Mouse (Mus musculus): ENCODE results near the gene Slc9a6. TPM values are rescaled to one million over a fixed set of nuclear protein-coding genes. Genes with fewer than 3 reads are reported as not detected.

Slc9a6 gene
- polyA plus RNA-seq (2016; fragmentation: Nextera tagmentation; extraction: Ambion mirVana), result 12.9 and 17.5 TPM in 2 replicates

DNA sequence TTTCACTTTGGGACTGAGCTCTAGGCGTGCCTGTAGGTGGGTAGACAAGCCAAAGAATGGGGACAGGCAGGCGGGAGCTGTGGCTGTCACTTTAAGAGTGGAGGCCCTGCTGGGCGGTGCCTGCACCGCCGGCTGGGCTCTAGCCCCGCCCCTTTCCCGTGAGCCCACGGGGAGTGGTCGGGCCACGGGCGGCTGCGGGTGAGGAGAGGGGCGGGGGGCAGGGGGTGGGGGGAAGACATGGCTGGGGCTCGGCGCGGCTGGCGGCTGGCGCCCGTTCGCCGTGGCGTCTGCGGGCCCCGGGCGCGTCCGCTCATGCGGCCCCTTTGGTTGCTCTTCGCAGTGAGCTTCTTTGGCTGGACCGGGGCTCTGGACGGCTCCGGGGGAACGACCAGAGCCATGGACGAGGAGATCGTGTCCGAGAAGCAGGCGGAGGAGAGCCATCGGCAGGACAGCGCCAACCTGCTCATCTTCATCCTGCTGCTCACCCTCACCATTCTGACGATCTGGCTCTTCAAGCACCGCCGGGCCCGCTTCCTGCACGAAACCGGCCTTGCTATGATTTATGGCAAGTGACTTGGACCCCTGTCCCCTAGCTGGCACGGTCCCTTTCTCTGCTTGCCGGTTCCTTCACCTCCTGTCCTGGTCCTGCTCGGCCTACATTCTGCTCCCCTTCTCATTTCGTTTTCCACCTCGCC lies at the start of gene Slc9a6:
Gene Slc9a6 (plus strand): TSS at position 135 of the 695 bp plus-strand sequence.
- WGBS, result 10% methylated on average over 45 of the region's 50 CpGs
- peak within 1 kb of the TSS; percentile 67 for H3K4me3 ChIP-seq
- H3K4me1 ChIP-seq, result peaks cover 10% of the 10 kb centered on the region
- no peaks in the 10 kb centered on the region for H3K27me3 ChIP-seq (ENCODE audit: low read depth, poor library complexity, severe bottlenecking)
- peak within 1 kb of the TSS; percentile 86 for H3K27ac ChIP-seq (replicated peaks)
- 0 out of 2 replicates have a peak, but pooled peaks cover 3% of the 10 kb centered on the region for H3K9me3 ChIP-seq (replicated peaks)
- no peaks in the 10 kb centered on the region for H3K36me3 ChIP-seq
- peak; percentile 76 for DNase-seq (ENCODE audit: low spot score)

DNA sequence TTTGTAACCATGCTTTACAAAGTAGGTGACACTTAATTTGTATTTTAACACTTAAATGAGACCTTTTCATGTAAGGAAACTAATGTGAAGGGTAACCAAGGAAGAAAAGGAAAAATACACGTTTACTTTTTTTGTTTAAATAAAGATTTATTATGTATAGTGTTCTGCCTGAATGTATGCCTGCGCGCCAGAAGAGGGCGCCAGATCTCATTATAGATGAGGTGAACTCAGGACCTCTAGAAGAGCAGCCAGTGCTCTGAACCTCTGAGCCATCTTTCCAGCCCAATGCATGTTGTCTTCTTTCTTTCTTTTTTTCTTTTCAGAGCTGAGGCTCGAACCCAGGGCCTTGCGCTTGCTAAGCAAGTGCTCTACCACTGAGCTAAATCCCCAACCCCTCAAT lies 37.1 kb upstream of the Slc9a6 start:
- H3K27ac ChIP-seq (replicated peaks), result no peak overlapping the region
- H3K9me3 ChIP-seq (replicated peaks), result no peaks in the 10 kb centered on the region
- H3K27me3 ChIP-seq (ENCODE audit: low read depth, poor library complexity, severe bottlenecking), result no peaks in the 10 kb centered on the region
- 15% methylated on average over 6 of the region's 6 CpGs for WGBS
- H3K4me1 ChIP-seq, result no peaks in the 10 kb centered on the region
- no peaks in the 10 kb centered on the region for H3K36me3 ChIP-seq
- no peak overlapping the region for H3K4me3 ChIP-seq
- no peak for DNase-seq (ENCODE audit: low spot score)

DNA sequence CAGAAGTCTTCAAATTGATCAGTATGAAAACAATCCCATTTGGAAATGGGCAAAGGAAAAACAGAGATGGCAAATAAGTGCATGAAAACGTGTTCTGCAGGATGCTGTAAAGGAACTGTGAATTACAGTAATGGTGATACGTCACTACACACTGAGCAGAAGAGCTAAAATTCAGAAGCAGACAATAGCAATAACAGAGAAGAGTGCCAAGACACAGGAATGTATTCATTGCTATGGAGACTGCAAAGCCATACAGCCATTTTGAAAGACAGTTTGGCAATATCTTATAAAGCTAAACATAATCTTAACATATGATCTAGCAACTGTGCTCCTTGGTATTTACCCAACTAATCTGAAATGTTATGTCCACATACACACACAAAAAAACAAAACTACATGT lies 31.4 kb upstream of the Slc9a6 start:
- H3K4me3 ChIP-seq, result no peak overlapping the region
- H3K36me3 ChIP-seq, result no peaks in the 10 kb centered on the region
- no peak for DNase-seq (ENCODE audit: low spot score)
- 79% methylated on average over 2 of the region's 2 CpGs for WGBS
- no peak overlapping the region for H3K27ac ChIP-seq (replicated peaks)
- no peaks in the 10 kb centered on the region for H3K9me3 ChIP-seq (replicated peaks)
- H3K4me1 ChIP-seq, result no peaks in the 10 kb centered on the region
- no peaks in the 10 kb centered on the region for H3K27me3 ChIP-seq (ENCODE audit: low read depth, poor library complexity, severe bottlenecking)

DNA sequence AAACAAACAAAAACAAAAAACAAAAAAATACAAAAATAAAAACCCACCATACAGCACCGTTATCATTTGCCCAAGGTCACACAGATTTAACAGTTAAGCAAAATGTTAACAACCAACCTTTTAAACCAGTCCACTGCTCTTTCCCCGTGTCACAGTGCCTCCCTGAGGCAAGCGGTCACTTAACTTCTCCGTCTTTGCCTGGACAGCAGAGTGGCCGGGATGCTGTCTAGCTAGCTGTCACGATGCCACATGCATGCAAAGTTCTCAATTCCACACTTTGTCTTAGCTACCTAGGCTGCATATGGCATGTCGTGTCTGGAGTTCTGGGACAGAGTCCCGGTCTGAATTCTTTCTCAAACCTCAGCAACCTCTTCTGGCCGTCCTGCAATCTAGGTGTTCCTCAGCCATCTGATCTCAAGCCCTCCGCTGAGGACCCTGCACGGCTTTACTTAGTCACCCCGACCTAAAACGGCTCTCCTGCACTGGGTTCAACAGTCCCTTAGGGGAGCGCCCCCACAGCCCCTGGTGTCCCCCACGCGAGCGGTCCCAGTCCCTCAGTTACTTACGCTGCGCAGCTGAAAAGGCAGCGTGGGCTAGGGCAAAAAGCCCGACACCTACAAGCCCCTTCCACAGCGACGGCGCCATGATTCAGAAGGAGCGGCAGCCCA lies 12.2 kb upstream of the Slc9a6 start:
- H3K27ac ChIP-seq (replicated peaks), result peak overlapping the region; percentile 90
- 0 out of 2 replicates have a peak, but pooled peaks cover 3% of the 10 kb centered on the region for H3K9me3 ChIP-seq (replicated peaks)
- peak overlapping the region; percentile 76 for H3K4me3 ChIP-seq
- H3K36me3 ChIP-seq, result peaks cover 9% of the 10 kb centered on the region
- DNase-seq (ENCODE audit: low spot score), result no peak
- 22% methylated on average over 25 of the region's 25 CpGs for WGBS
- no peaks in the 10 kb centered on the region for H3K27me3 ChIP-seq (ENCODE audit: low read depth, poor library complexity, severe bottlenecking)
- peaks cover 12% of the 10 kb centered on the region for H3K4me1 ChIP-seq

DNA sequence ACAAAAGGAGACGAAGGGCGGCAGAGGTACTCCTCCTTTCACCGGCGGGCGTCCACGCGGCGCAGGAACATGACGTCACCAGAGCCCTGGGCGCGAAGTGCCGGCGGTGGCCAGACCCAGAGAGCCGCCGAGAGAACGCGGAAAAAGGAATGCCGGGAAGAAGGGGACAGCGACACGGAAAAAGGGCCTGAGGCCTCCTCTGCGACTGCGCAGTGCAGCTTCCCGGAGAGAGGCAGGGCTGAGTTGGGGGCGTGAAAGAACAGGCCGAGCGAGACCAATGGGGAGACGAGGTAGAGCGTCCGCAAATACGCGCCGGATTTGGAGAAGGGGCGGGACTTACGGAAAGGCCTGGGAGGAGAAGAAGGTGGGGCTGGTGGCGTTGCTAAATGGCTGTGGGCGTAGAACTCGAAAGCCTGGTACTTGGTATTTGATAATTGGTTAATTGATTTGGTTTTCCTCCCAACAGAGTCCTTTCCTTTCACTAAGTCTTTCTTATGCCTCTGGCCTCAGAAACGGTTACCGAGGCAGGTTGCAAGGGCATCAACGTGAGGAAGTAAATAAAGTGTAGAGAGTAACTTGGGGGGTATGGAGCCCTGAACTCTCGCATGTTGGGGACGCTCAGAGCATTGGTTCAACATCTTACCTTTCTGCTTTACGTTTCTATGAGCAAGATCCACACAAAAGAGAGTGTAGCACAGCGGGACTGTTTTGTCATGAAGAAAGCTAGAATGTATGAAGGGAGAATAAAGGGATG lies 11.5 kb upstream of the Slc9a6 start, which contains the start of gene Mmgt1:
Gene Mmgt1 (minus strand): TSS at position 183 of the 754 bp plus-strand sequence.
- Histone ChIP-seq H3K27ac (replicated peaks) (peak within 1 kb of the TSS; percentile 90), H3K4me3 (peak within 1 kb of the TSS; percentile 76), H3K4me1 (peaks cover 12% of the 10 kb centered on the region), H3K9me3 (replicated peaks) (0 out of 2 replicates have a peak, but pooled peaks cover 3% of the 10 kb centered on the region), H3K27me3 (ENCODE audit: low read depth, poor library complexity, severe bottlenecking) (no peaks in the 10 kb centered on the region), H3K36me3 (peaks cover 9% of the 10 kb centered on the region)
- WGBS, result 16% methylated on average over 44 of the region's 44 CpGs
- DNase-seq (ENCODE audit: low spot score), result peak; percentile 92

DNA sequence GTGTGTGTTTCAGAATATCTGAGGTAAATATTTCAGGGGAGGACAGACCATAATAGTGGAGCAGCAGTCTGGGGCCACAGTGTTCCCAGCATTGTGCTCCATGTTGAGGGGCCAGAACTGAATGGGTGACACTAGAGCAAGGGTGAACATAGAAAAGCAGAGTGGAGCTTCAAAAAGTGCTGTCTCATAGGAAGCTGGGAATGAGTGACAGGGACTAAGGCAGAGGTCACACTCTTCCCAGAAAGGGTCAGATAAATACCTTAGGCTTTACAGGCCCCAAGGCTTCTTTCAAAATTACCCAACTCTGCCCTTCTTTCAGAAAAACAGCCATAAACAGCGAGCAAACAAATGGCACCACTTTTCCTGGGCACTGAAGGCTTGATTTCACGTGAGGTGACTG lies 3.0 kb upstream of the Slc9a6 start:
- Histone ChIP-seq H3K27ac (replicated peaks) (no peak overlapping the region), H3K4me3 (no peak overlapping the region), H3K4me1 (peaks cover 10% of the 10 kb centered on the region), H3K27me3 (ENCODE audit: low read depth, poor library complexity, severe bottlenecking) (no peaks in the 10 kb centered on the region), H3K9me3 (replicated peaks) (0 out of 2 replicates have a peak, but pooled peaks cover 3% of the 10 kb centered on the region), H3K36me3 (no peaks in the 10 kb centered on the region)
- WGBS, result 71% methylated on average over 2 of the region's 2 CpGs
- DNase-seq (ENCODE audit: low spot score), result no peak

DNA sequence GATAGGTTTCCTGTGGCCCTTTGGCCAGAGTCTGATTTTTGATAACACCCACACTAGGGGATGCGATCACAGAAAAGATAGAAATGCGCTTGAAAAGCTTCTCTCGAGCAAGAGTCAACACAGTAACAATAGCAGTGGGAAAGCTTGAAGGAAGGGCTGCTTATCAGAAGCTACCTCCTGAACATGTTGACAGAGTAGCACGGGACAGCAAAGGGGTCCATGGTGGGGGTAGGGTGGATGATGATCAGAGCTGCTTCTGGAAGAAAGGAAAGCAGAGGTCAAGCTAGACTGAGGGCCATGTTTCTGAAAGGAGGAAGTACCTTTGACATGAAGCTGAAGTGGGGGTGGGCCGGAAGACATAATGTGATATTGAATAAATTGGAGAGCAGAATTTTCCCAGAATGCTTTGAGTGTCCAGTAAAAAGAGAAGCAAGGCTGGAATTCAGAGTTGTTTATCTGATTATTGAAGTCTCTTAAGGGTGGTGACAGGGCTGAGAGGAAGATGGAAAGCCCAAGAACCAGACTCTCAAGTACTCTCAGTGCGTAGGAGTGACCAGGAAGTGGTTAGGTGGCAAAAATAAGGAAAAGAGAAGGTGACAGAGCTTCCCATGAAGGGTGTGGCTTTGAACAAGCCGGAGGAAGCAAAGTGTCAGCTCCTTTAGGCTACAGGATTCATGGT lies 2.4 kb upstream of the Slc9a6 start:
- Histone ChIP-seq H3K27ac (replicated peaks) (no peak overlapping the region), H3K4me1 (peaks cover 10% of the 10 kb centered on the region), H3K36me3 (no peaks in the 10 kb centered on the region), H3K27me3 (ENCODE audit: low read depth, poor library complexity, severe bottlenecking) (no peaks in the 10 kb centered on the region), H3K4me3 (no peak overlapping the region), H3K9me3 (replicated peaks) (0 out of 2 replicates have a peak, but pooled peaks cover 3% of the 10 kb centered on the region)
- 77% methylated on average over 7 of the region's 7 CpGs for WGBS
- DNase-seq (ENCODE audit: low spot score), result no peak

DNA sequence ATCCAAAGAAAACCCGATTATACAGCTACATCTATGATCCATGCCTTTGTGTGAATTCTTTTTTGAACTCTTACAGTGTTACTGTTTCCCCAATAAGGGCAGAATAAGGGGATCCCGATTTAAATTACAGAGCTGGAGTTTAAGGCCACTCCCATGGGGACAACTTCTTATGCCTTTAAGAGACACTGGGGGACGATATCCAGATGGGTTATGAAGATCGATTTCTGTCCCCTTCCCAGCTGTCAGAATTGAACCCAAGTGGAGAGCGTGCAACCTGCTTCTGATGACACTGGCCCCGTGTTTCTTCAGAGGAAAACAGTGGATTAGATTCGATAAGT lies 303 bp upstream of the Slc9a6 start:
- WGBS, result 32% methylated on average over 7 of the region's 7 CpGs
- Histone ChIP-seq H3K9me3 (replicated peaks) (0 out of 2 replicates have a peak, but pooled peaks cover 3% of the 10 kb centered on the region), H3K27me3 (ENCODE audit: low read depth, poor library complexity, severe bottlenecking) (no peaks in the 10 kb centered on the region), H3K36me3 (no peaks in the 10 kb centered on the region), H3K4me1 (peaks cover 10% of the 10 kb centered on the region), H3K4me3 (peak overlapping the region; percentile 67), H3K27ac (replicated peaks) (peak overlapping the region; percentile 86)
- DNase-seq (ENCODE audit: low spot score), result no peak

DNA sequence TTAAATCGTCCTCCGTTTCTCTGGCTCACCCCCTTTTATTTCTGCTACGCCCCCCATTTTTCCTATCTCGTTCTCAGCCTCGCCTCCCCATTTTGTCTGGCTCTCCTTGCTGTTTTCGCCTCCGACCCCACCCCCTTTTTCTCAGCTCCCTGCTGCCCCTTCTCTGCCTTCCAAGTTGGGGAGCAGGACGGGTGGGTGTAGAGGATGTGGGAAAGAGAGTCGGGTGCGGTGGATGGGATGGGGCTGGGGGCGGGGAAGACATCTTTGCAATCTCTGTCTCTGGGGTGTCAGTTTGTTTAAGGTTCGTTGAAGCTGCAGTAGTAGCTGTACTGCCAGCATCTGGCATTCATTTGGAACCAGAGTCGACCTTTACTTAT lies 749 bp downstream of the Slc9a6 start:
- Histone ChIP-seq H3K9me3 (replicated peaks) (0 out of 2 replicates have a peak, but pooled peaks cover 3% of the 10 kb centered on the region), H3K4me1 (peaks cover 10% of the 10 kb centered on the region), H3K4me3 (peak overlapping the region; percentile 67), H3K27me3 (ENCODE audit: low read depth, poor library complexity, severe bottlenecking) (no peaks in the 10 kb centered on the region), H3K27ac (replicated peaks) (peak overlapping the region; percentile 86), H3K36me3 (no peaks in the 10 kb centered on the region)
- WGBS, result 13% methylated on average over 13 of the region's 13 CpGs
- DNase-seq (ENCODE audit: low spot score), result peak; percentile 12

DNA sequence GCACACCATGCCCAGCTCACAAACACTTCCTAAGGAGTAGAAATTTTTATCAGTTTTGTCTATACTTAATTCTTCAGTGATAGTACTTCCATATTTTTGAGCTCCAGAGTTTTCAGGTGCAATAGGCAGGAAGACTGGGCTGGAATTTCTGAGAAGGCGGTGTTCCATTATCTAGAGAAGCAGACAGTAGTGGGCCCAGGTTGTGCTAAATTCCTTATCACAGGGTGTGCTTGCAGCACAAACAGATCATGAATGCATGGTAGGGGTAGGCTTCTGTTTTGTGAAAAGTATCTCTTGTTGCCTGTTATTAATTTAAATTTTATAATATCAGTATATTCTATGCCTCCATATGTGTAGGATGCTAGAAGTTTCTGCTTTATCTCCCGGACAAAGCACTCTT lies 5.7 kb downstream of the Slc9a6 start:
- H3K4me3 ChIP-seq, result no peak overlapping the region
- no peak for DNase-seq (ENCODE audit: low spot score)
- H3K36me3 ChIP-seq, result no peaks in the 10 kb centered on the region
- peaks cover 10% of the 10 kb centered on the region for H3K4me1 ChIP-seq
- no peaks in the 10 kb centered on the region for H3K27me3 ChIP-seq (ENCODE audit: low read depth, poor library complexity, severe bottlenecking)
- 83% methylated on average over 2 of the region's 2 CpGs for WGBS
- H3K9me3 ChIP-seq (replicated peaks), result no peaks in the 10 kb centered on the region
- no peak overlapping the region for H3K27ac ChIP-seq (replicated peaks)

DNA sequence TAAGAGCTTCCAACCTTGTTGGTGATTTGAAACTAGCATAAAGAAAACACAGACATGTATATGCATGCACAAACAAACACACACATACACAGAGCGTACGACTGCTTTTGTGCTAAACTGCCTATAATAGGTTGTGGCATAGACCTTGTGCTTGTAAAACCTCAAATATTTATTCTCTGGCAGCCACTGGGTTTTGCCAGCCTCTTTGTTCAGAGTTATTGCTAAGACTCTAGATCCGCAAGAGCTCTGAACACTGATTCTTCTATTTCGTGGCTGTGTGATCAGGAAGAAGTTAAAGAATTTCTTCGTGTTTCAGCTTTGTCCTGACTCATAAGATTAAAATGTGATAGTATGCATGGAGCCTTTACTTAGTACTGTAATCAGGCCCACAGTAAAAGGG lies 26.6 kb downstream of the Slc9a6 start:
- Histone ChIP-seq H3K4me3 (no peak overlapping the region), H3K4me1 (peaks cover 8% of the 10 kb centered on the region), H3K36me3 (peaks cover 16% of the 10 kb centered on the region), H3K27me3 (ENCODE audit: low read depth, poor library complexity, severe bottlenecking) (no peaks in the 10 kb centered on the region), H3K27ac (replicated peaks) (no peak overlapping the region), H3K9me3 (replicated peaks) (no peaks in the 10 kb centered on the region)
- 86% methylated on average over 5 of the region's 5 CpGs for WGBS
- no peak for DNase-seq (ENCODE audit: low spot score)

DNA sequence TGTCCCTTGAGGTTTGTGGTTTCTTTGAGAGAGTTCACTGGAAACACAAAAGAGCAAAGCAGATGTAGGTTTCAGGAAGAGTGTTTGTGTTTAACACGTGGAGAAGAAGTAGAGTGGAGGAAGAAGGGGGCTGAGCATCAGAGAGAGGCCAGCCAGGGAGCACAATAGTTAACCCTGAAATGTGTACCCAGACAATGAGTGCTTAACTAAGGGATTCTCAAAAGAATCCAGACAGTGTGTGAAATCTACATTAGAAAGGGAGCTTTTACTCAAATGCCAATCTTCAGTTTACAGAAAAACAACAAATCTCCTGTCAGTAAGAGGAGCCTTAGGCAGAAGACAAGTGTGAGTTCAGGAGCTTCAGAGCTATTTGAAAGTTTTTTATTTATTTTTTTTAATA lies 30.5 kb downstream of the Slc9a6 start:
- Histone ChIP-seq H3K36me3 (peaks cover 16% of the 10 kb centered on the region), H3K27me3 (ENCODE audit: low read depth, poor library complexity, severe bottlenecking) (no peaks in the 10 kb centered on the region), H3K4me1 (peaks cover 8% of the 10 kb centered on the region), H3K27ac (replicated peaks) (no peak overlapping the region), H3K9me3 (replicated peaks) (no peaks in the 10 kb centered on the region), H3K4me3 (no peak overlapping the region)
- DNase-seq (ENCODE audit: low spot score), result no peak
- 8% methylated on average over 1 of the region's 1 CpGs for WGBS

All from midbrain, embryonic 10.5 days (tissue).